Mouse (Mus musculus): ENCODE data around the gene Qtrt2. TPM values are rescaled to one million over a fixed set of nuclear protein-coding genes. Genes with fewer than 3 reads are reported as not detected.

Gene Qtrt2
- polyA plus RNA-seq, 1 experiment from 2014 or later, result 9.1 TPM

- Histone ChIP-seq H3K27me3 (no peaks in the 10 kb centered on the region), H3K4me1 (replicated peaks) (no peaks in the 10 kb centered on the region), H3K4me2 (no peak overlapping the region), H3K36me3 (no peaks in the 10 kb centered on the region; the same call in 1 of the 2 replicates), H3K9me3 (replicated peaks) (no peaks in the 10 kb centered on the region), H3K4me3 (replicated peaks) (no peak overlapping the region), H3K9ac (no peak overlapping the region), H3K27ac (no peak overlapping the region)
- DNase-seq, result no peak
- WGBS (ENCODE audit: insufficient replicate concordance), result 50% methylated on average over 6 of the region's 6 CpGs
- ATAC-seq (ENCODE audit: low read depth), result no peak
Observed at GRCm38 (mm10) chr16:43954913-43955312, 28.3 kb upstream of the Qtrt2 start.

- no peak overlapping the region for H3K4me3 ChIP-seq (replicated peaks)
- WGBS (ENCODE audit: insufficient replicate concordance), result 29% methylated on average over 4 of the region's 4 CpGs
- no peaks in the 10 kb centered on the region for H3K27me3 ChIP-seq
- peak; percentile 26; the same call in 1 of the 2 replicates for ATAC-seq (ENCODE audit: low read depth)
- no peaks in the 10 kb centered on the region for H3K9me3 ChIP-seq (replicated peaks)
- no peak overlapping the region for H3K27ac ChIP-seq
- peak; percentile 6 for DNase-seq
- no peaks in the 10 kb centered on the region for H3K4me1 ChIP-seq (replicated peaks)
- no peaks in the 10 kb centered on the region for H3K36me3 ChIP-seq
- no peak overlapping the region for H3K4me2 ChIP-seq
- H3K9ac ChIP-seq, result no peak overlapping the region
Observed at GRCm38 (mm10) chr16:43951591-43951990, 25.0 kb upstream of the Qtrt2 start.

GRCm38 (mm10) chr16:43945869-43946268, 19.3 kb upstream of the Qtrt2 start:
- Histone ChIP-seq H3K36me3 (no peaks in the 10 kb centered on the region), H3K4me1 (replicated peaks) (no peaks in the 10 kb centered on the region), H3K9me3 (replicated peaks) (no peaks in the 10 kb centered on the region), H3K4me2 (no peak overlapping the region), H3K27me3 (no peaks in the 10 kb centered on the region), H3K27ac (no peak overlapping the region), H3K4me3 (replicated peaks) (no peak overlapping the region), H3K9ac (no peak overlapping the region)
- DNase-seq (no peak), ATAC-seq (ENCODE audit: low read depth) (no peak)
- WGBS (ENCODE audit: insufficient replicate concordance), result 54% methylated on average over 3 of the region's 3 CpGs

- H3K9me3 ChIP-seq (replicated peaks), result no peaks in the 10 kb centered on the region
- no peak for DNase-seq
- H3K4me1 ChIP-seq (replicated peaks), result no peaks in the 10 kb centered on the region
- no peak for ATAC-seq (ENCODE audit: low read depth)
- no peak overlapping the region for H3K9ac ChIP-seq
- no peaks in the 10 kb centered on the region for H3K36me3 ChIP-seq
- WGBS (ENCODE audit: insufficient replicate concordance), result 73% methylated on average over 3 of the region's 3 CpGs
- H3K27me3 ChIP-seq, result no peaks in the 10 kb centered on the region
- H3K4me3 ChIP-seq (replicated peaks), result no peak overlapping the region
- no peak overlapping the region for H3K4me2 ChIP-seq
- H3K27ac ChIP-seq, result no peak overlapping the region
Observed at GRCm38 (mm10) chr16:43945351-43945750, 18.7 kb upstream of the Qtrt2 start.

- Histone ChIP-seq H3K4me3 (replicated peaks) (no peak overlapping the region), H3K9ac (no peak overlapping the region), H3K4me2 (no peak overlapping the region), H3K9me3 (replicated peaks) (no peaks in the 10 kb centered on the region), H3K27me3 (no peaks in the 10 kb centered on the region), H3K36me3 (no peaks in the 10 kb centered on the region), H3K4me1 (replicated peaks) (peaks cover 9% of the 10 kb centered on the region), H3K27ac (no peak overlapping the region)
- DNase-seq, result no peak
- no peak for ATAC-seq (ENCODE audit: low read depth)
- WGBS (ENCODE audit: insufficient replicate concordance), result 77% methylated on average over 4 of the region's 4 CpGs
Observed at GRCm38 (mm10) chr16:43940846-43941245, 14.2 kb upstream of the Qtrt2 start.

GRCm38 (mm10) chr16:43935892-43936291, 9.3 kb upstream of the Qtrt2 start:
- no peaks in the 10 kb centered on the region for H3K27me3 ChIP-seq
- H3K9me3 ChIP-seq (replicated peaks), result no peaks in the 10 kb centered on the region
- no peak for DNase-seq
- ATAC-seq (ENCODE audit: low read depth), result no peak
- H3K4me3 ChIP-seq (replicated peaks), result no peak overlapping the region
- no peak overlapping the region for H3K4me2 ChIP-seq
- H3K27ac ChIP-seq, result no peak overlapping the region
- 68% methylated on average over 3 of the region's 3 CpGs for WGBS (ENCODE audit: insufficient replicate concordance)
- peaks cover 9% of the 10 kb centered on the region for H3K4me1 ChIP-seq (replicated peaks)
- H3K9ac ChIP-seq, result no peak overlapping the region
- H3K36me3 ChIP-seq, result no peaks in the 10 kb centered on the region

- Histone ChIP-seq H3K4me1 (replicated peaks) (peaks cover 9% of the 10 kb centered on the region), H3K4me2 (no peak overlapping the region), H3K36me3 (no peaks in the 10 kb centered on the region), H3K27ac (no peak overlapping the region), H3K27me3 (no peaks in the 10 kb centered on the region), H3K9ac (no peak overlapping the region), H3K9me3 (replicated peaks) (no peaks in the 10 kb centered on the region), H3K4me3 (replicated peaks) (no peak overlapping the region)
- ATAC-seq (ENCODE audit: low read depth), result no peak
- WGBS (ENCODE audit: insufficient replicate concordance), result 86% methylated on average over 3 of the region's 3 CpGs
- DNase-seq, result no peak
Observed at GRCm38 (mm10) chr16:43935367-43935766, 8.8 kb upstream of the Qtrt2 start.

GRCm38 (mm10) chr16:43934856-43935255, 8.2 kb upstream of the Qtrt2 start:
- ATAC-seq (ENCODE audit: low read depth) (no peak), DNase-seq (no peak)
- Histone ChIP-seq H3K4me2 (no peak overlapping the region), H3K4me1 (replicated peaks) (peaks cover 9% of the 10 kb centered on the region), H3K9ac (no peak overlapping the region), H3K4me3 (replicated peaks) (no peak overlapping the region), H3K27me3 (no peaks in the 10 kb centered on the region), H3K36me3 (no peaks in the 10 kb centered on the region), H3K9me3 (replicated peaks) (no peaks in the 10 kb centered on the region), H3K27ac (no peak overlapping the region)
- WGBS (ENCODE audit: insufficient replicate concordance), result 74% methylated on average over 8 of the region's 8 CpGs

GRCm38 (mm10) chr16:43933041-43933440, 6.4 kb upstream of the Qtrt2 start:
- Histone ChIP-seq H3K4me2 (no peak overlapping the region), H3K9me3 (replicated peaks) (no peaks in the 10 kb centered on the region), H3K4me1 (replicated peaks) (peaks cover 9% of the 10 kb centered on the region), H3K9ac (no peak overlapping the region), H3K27ac (no peak overlapping the region), H3K36me3 (no peaks in the 10 kb centered on the region), H3K27me3 (no peaks in the 10 kb centered on the region), H3K4me3 (replicated peaks) (no peak overlapping the region)
- DNase-seq (no peak), ATAC-seq (ENCODE audit: low read depth) (no peak)
- 79% methylated on average over 6 of the region's 6 CpGs for WGBS (ENCODE audit: insufficient replicate concordance)

GRCm38 (mm10) chr16:43932319-43932718, 5.7 kb upstream of the Qtrt2 start:
- no peak overlapping the region for H3K4me2 ChIP-seq
- DNase-seq (no peak), ATAC-seq (ENCODE audit: low read depth) (no peak)
- peaks cover 9% of the 10 kb centered on the region for H3K4me1 ChIP-seq (replicated peaks)
- H3K36me3 ChIP-seq, result no peaks in the 10 kb centered on the region
- no peaks in the 10 kb centered on the region for H3K9me3 ChIP-seq (replicated peaks)
- H3K4me3 ChIP-seq (replicated peaks), result no peak overlapping the region
- 65% methylated on average over 7 of the region's 7 CpGs for WGBS (ENCODE audit: insufficient replicate concordance)
- H3K27me3 ChIP-seq, result no peaks in the 10 kb centered on the region
- H3K27ac ChIP-seq, result no peak overlapping the region
- H3K9ac ChIP-seq, result no peak overlapping the region

GRCm38 (mm10) chr16:43931502-43931901, 4.9 kb upstream of the Qtrt2 start:
- H3K4me2 ChIP-seq, result no peak overlapping the region
- ATAC-seq (ENCODE audit: low read depth) (no peak), DNase-seq (no peak)
- no peak overlapping the region for H3K9ac ChIP-seq
- 71% methylated on average over 3 of the region's 3 CpGs for WGBS (ENCODE audit: insufficient replicate concordance)
- no peak overlapping the region for H3K4me3 ChIP-seq (replicated peaks)
- H3K27me3 ChIP-seq, result no peaks in the 10 kb centered on the region
- H3K4me1 ChIP-seq (replicated peaks), result peaks cover 4% of the 10 kb centered on the region
- H3K27ac ChIP-seq, result no peak overlapping the region
- no peaks in the 10 kb centered on the region for H3K36me3 ChIP-seq
- no peaks in the 10 kb centered on the region for H3K9me3 ChIP-seq (replicated peaks)

- no peaks in the 10 kb centered on the region for H3K36me3 ChIP-seq
- H3K9ac ChIP-seq, result no peak overlapping the region
- H3K27ac ChIP-seq, result no peak overlapping the region
- no peak for ATAC-seq (ENCODE audit: low read depth)
- no peaks in the 10 kb centered on the region for H3K27me3 ChIP-seq
- H3K9me3 ChIP-seq (replicated peaks), result no peaks in the 10 kb centered on the region
- no peak overlapping the region for H3K4me2 ChIP-seq
- no peak for DNase-seq
- no peak overlapping the region for H3K4me3 ChIP-seq (replicated peaks)
- no peaks in the 10 kb centered on the region for H3K4me1 ChIP-seq (replicated peaks)
Observed at GRCm38 (mm10) chr16:43930577-43930976, 4.0 kb upstream of the Qtrt2 start.
